Mouse (Mus musculus): ENCODE data around the gene Hesx1. TPM values are rescaled to one million over a fixed set of nuclear protein-coding genes. Genes with fewer than 3 reads are reported as not detected.
A peak's percentile ranks its signal among the peaks of the same experiment; 100 is the strongest.

Hesx1 gene
- total RNA-seq, 2 experiments from 2014 or later, result not detected

- DNase-seq (ENCODE audit: low spot score in 2 of 2), result no peak
Measured at GRCm38 (mm10) chr14:27011561-27011960, 17.3 kb downstream of the Hesx1 start.

- no peak for DNase-seq (ENCODE audit: low spot score in 2 of 2)
Measured at GRCm38 (mm10) chr14:27013658-27014057, 19.4 kb downstream of the Hesx1 start.

- no peak for DNase-seq (ENCODE audit: low spot score in 2 of 2)
Measured at GRCm38 (mm10) chr14:27017936-27018335, 23.7 kb downstream of the Hesx1 start.

- DNase-seq (ENCODE audit: low spot score in 2 of 2), result no peak
Measured at GRCm38 (mm10) chr14:27019850-27020249, 25.6 kb downstream of the Hesx1 start.

- DNase-seq (ENCODE audit: low spot score in 2 of 2), result peak in 1 of 2 experiments; percentile 20
Measured at GRCm38 (mm10) chr14:27022876-27023275, 28.7 kb downstream of the Hesx1 start.

GRCm38 (mm10) chr14:27024664-27025063 lies 30.4 kb downstream of the Hesx1 start:
- DNase-seq (ENCODE audit: low spot score in 2 of 2), result no peak

GRCm38 (mm10) chr14:27029771-27030173 lies 35.6 kb downstream of the Hesx1 start:
- peak; percentile 32 to 40 for DNase-seq (ENCODE audit: low spot score in 2 of 2)

- peak; percentile 43 to 58 for DNase-seq (ENCODE audit: low spot score in 2 of 2)
Measured at GRCm38 (mm10) chr14:27031142-27031541, 36.9 kb downstream of the Hesx1 start.

GRCm38 (mm10) chr14:27037513-27037912 lies 43.3 kb downstream of the Hesx1 start:
- no peak for DNase-seq (ENCODE audit: low spot score in 2 of 2)

GRCm38 (mm10) chr14:27038783-27039182 lies 44.6 kb downstream of the Hesx1 start, which contains the start of gene Il17rd:
Il17rd (plus strand) TSS chr14:27038941.
- peak; percentile 76 to 86 for DNase-seq (ENCODE audit: low spot score in 2 of 2)

- DNase-seq (ENCODE audit: low spot score in 2 of 2), result peak in 1 of 2 experiments; percentile 14
Measured at GRCm38 (mm10) chr14:27039281-27040248, 45.3 kb downstream of the Hesx1 start.

GRCm38 (mm10) chr14:27040451-27040850 lies 46.2 kb downstream of the Hesx1 start:
- no peak for DNase-seq (ENCODE audit: low spot score in 2 of 2)

GRCm38 (mm10) chr14:27042280-27042983 lies 48.2 kb downstream of the Hesx1 start:
- DNase-seq (ENCODE audit: low spot score in 2 of 2), result no peak

- DNase-seq (ENCODE audit: low spot score in 2 of 2), result no peak
Measured at GRCm38 (mm10) chr14:27043416-27043815, 49.2 kb downstream of the Hesx1 start.

GRCm38 (mm10) chr14:27044221-27044966 lies 50.2 kb downstream of the Hesx1 start:
- no peak for DNase-seq (ENCODE audit: low spot score in 2 of 2)

- no peak for DNase-seq (ENCODE audit: low spot score in 2 of 2)
Measured at GRCm38 (mm10) chr14:27044967-27045361, 50.7 kb downstream of the Hesx1 start.

- DNase-seq (ENCODE audit: low spot score in 2 of 2), result no peak
Measured at GRCm38 (mm10) chr14:27048231-27048956, 54.2 kb downstream of the Hesx1 start.

- no peak for DNase-seq (ENCODE audit: low spot score in 2 of 2)
Measured at GRCm38 (mm10) chr14:27050043-27050442, 55.8 kb downstream of the Hesx1 start.

GRCm38 (mm10) chr14:27050560-27051510 lies 56.6 kb downstream of the Hesx1 start:
- no peak for DNase-seq (ENCODE audit: low spot score in 2 of 2)

Data from left cerebral cortex, adult 18-20 months (tissue).